Mouse (Mus musculus): ENCODE results near the gene Gm10197. TPM values are rescaled to one million over a fixed set of nuclear protein-coding genes. Genes with fewer than 3 reads are reported as not detected.

The Gm10197 gene
- polyA plus RNA-seq, 1 experiment from 2014 or later = not detected

GRCm38 (mm10) chr19:53355065-53355464, 16.5 kb downstream of the Gm10197 start:
- ATAC-seq (ENCODE audit: extremely low read depth, insufficient number of reproducible peaks, low FRiP score, low TSS enrichment) = no peak
- Histone ChIP-seq H3K9ac (no peak overlapping the region), H3K4me1 (peaks cover 11% of the 10 kb centered on the region), H3K4me2 (no peak overlapping the region), H3K27me3 (replicated peaks) (no peaks in the 10 kb centered on the region), H3K27ac (replicated peaks) (no peak overlapping the region), H3K4me3 (no peak overlapping the region), H3K36me3 (peaks cover 24% of the 10 kb centered on the region), H3K9me3 (no peaks in the 10 kb centered on the region)
- 86% methylated on average over 16 of the region's 16 CpGs for WGBS

- H3K27me3 ChIP-seq (replicated peaks) = no peaks in the 10 kb centered on the region
- WGBS = 76% methylated on average over 7 of the region's 7 CpGs
- no peak for ATAC-seq (ENCODE audit: extremely low read depth, insufficient number of reproducible peaks, low FRiP score, low TSS enrichment)
Observed at GRCm38 (mm10) chr19:53354271-53355000, 17.1 kb downstream of the Gm10197 start.

GRCm38 (mm10) chr19:53353864-53354263, 17.7 kb downstream of the Gm10197 start:
- WGBS = 86% methylated on average over 7 of the region's 7 CpGs
- Histone ChIP-seq H3K27ac (replicated peaks) (no peak overlapping the region), H3K9ac (no peak overlapping the region)

More at GRCm38 (mm10) chr19:53354271-53355000, 17.1 kb downstream of the Gm10197 start:
- no peak overlapping the region for H3K4me2 ChIP-seq
- H3K4me1 ChIP-seq = peaks cover 5% of the 10 kb centered on the region
- H3K36me3 ChIP-seq = peaks cover 25% of the 10 kb centered on the region
- no peak overlapping the region for H3K9ac ChIP-seq
- no peak overlapping the region for H3K4me3 ChIP-seq
- H3K9me3 ChIP-seq = no peaks in the 10 kb centered on the region
- H3K27ac ChIP-seq (replicated peaks) = no peak overlapping the region

GRCm38 (mm10) chr19:53345766-53346165, 25.8 kb downstream of the Gm10197 start:
- H3K4me1 ChIP-seq = peaks cover 13% of the 10 kb centered on the region
- ATAC-seq (ENCODE audit: extremely low read depth, insufficient number of reproducible peaks, low FRiP score, low TSS enrichment) = no peak
- 83% methylated on average over 14 of the region's 14 CpGs for WGBS

More at GRCm38 (mm10) chr19:53353864-53354263, 17.7 kb downstream of the Gm10197 start:
- ATAC-seq (ENCODE audit: extremely low read depth, insufficient number of reproducible peaks, low FRiP score, low TSS enrichment) = no peak
- Histone ChIP-seq H3K4me1 (no peaks in the 10 kb centered on the region), H3K36me3 (peaks cover 25% of the 10 kb centered on the region), H3K4me2 (no peak overlapping the region), H3K9me3 (no peaks in the 10 kb centered on the region), H3K27me3 (replicated peaks) (no peaks in the 10 kb centered on the region), H3K4me3 (no peak overlapping the region)

GRCm38 (mm10) chr19:53344062-53344461, 27.5 kb downstream of the Gm10197 start:
- peaks cover 12% of the 10 kb centered on the region; the same call in 1 of the 2 replicates for H3K36me3 ChIP-seq
- no peak for ATAC-seq (ENCODE audit: extremely low read depth, insufficient number of reproducible peaks, low FRiP score, low TSS enrichment)
- H3K4me1 ChIP-seq = peaks cover 23% of the 10 kb centered on the region
- H3K4me2 ChIP-seq = no peak overlapping the region
- WGBS = 91% methylated on average over 16 of the region's 16 CpGs
- no peak overlapping the region for H3K4me3 ChIP-seq
- no peaks in the 10 kb centered on the region for H3K27me3 ChIP-seq (replicated peaks)
- H3K9me3 ChIP-seq = no peaks in the 10 kb centered on the region
- H3K9ac ChIP-seq = no peak overlapping the region
- H3K27ac ChIP-seq (replicated peaks) = no peak overlapping the region

More at GRCm38 (mm10) chr19:53345766-53346165, 25.8 kb downstream of the Gm10197 start:
- no peak overlapping the region for H3K4me3 ChIP-seq
- H3K27me3 ChIP-seq (replicated peaks) = no peaks in the 10 kb centered on the region
- no peak overlapping the region for H3K27ac ChIP-seq (replicated peaks)
- peaks cover 17% of the 10 kb centered on the region; the same call in 1 of the 2 replicates for H3K36me3 ChIP-seq
- no peak overlapping the region for H3K4me2 ChIP-seq
- H3K9me3 ChIP-seq = no peaks in the 10 kb centered on the region
- H3K9ac ChIP-seq = no peak overlapping the region

- Histone ChIP-seq H3K27me3 (replicated peaks) (no peaks in the 10 kb centered on the region), H3K36me3 (peaks cover 17% of the 10 kb centered on the region), H3K27ac (replicated peaks) (no peak overlapping the region), H3K9me3 (no peaks in the 10 kb centered on the region), H3K4me1 (peaks cover 22% of the 10 kb centered on the region), H3K4me2 (no peak overlapping the region), H3K9ac (no peak overlapping the region), H3K4me3 (no peak overlapping the region)
- ATAC-seq (ENCODE audit: extremely low read depth, insufficient number of reproducible peaks, low FRiP score, low TSS enrichment) = no peak
- WGBS = 76% methylated on average over 13 of the region's 13 CpGs
Observed at GRCm38 (mm10) chr19:53343174-53343881, 28.2 kb downstream of the Gm10197 start.

- Histone ChIP-seq H3K9me3 (no peaks in the 10 kb centered on the region), H3K4me3 (no peak overlapping the region), H3K4me2 (peak overlapping the region; percentile 39), H3K27me3 (replicated peaks) (no peaks in the 10 kb centered on the region), H3K36me3 (peaks cover 25% of the 10 kb centered on the region), H3K4me1 (peaks cover 19% of the 10 kb centered on the region), H3K9ac (no peak overlapping the region), H3K27ac (replicated peaks) (no peak overlapping the region)
- ATAC-seq (ENCODE audit: extremely low read depth, insufficient number of reproducible peaks, low FRiP score, low TSS enrichment) = no peak
- WGBS = 15% methylated on average over 6 of the region's 6 CpGs
Observed at GRCm38 (mm10) chr19:53340423-53340822, 31.1 kb downstream of the Gm10197 start.

GRCm38 (mm10) chr19:53335241-53335640, 36.3 kb downstream of the Gm10197 start:
- H3K36me3 ChIP-seq = peaks cover 53% of the 10 kb centered on the region
- no peak overlapping the region for H3K9ac ChIP-seq
- H3K9me3 ChIP-seq = no peaks in the 10 kb centered on the region
- H3K4me2 ChIP-seq = no peak overlapping the region
- H3K27ac ChIP-seq (replicated peaks) = no peak overlapping the region
- no peaks in the 10 kb centered on the region for H3K27me3 ChIP-seq (replicated peaks)
- WGBS = 63% methylated on average over 9 of the region's 9 CpGs
- H3K4me3 ChIP-seq = no peak overlapping the region
- peaks cover 22% of the 10 kb centered on the region for H3K4me1 ChIP-seq
- no peak for ATAC-seq (ENCODE audit: extremely low read depth, insufficient number of reproducible peaks, low FRiP score, low TSS enrichment)

- WGBS = 80% methylated on average over 6 of the region's 6 CpGs
- no peak for ATAC-seq (ENCODE audit: extremely low read depth, insufficient number of reproducible peaks, low FRiP score, low TSS enrichment)
Observed at GRCm38 (mm10) chr19:53333730-53334129, 37.8 kb downstream of the Gm10197 start.

GRCm38 (mm10) chr19:53331882-53332500, 39.6 kb downstream of the Gm10197 start:
- no peak overlapping the region for H3K4me3 ChIP-seq
- peaks cover 31% of the 10 kb centered on the region for H3K4me1 ChIP-seq
- no peaks in the 10 kb centered on the region for H3K9me3 ChIP-seq
- H3K27me3 ChIP-seq (replicated peaks) = no peaks in the 10 kb centered on the region
- H3K36me3 ChIP-seq = peaks cover 35% of the 10 kb centered on the region
- H3K27ac ChIP-seq (replicated peaks) = no peak overlapping the region
- ATAC-seq (ENCODE audit: extremely low read depth, insufficient number of reproducible peaks, low FRiP score, low TSS enrichment) = no peak
- no peak overlapping the region for H3K9ac ChIP-seq
- 83% methylated on average over 21 of the region's 21 CpGs for WGBS
- H3K4me2 ChIP-seq = no peak overlapping the region

More at GRCm38 (mm10) chr19:53333730-53334129, 37.8 kb downstream of the Gm10197 start:
- H3K4me1 ChIP-seq = peaks cover 19% of the 10 kb centered on the region
- no peak overlapping the region for H3K4me2 ChIP-seq
- peaks cover 50% of the 10 kb centered on the region for H3K36me3 ChIP-seq
- no peak overlapping the region for H3K27ac ChIP-seq (replicated peaks)
- no peak overlapping the region for H3K9ac ChIP-seq
- no peaks in the 10 kb centered on the region for H3K9me3 ChIP-seq
- H3K4me3 ChIP-seq = no peak overlapping the region
- H3K27me3 ChIP-seq (replicated peaks) = no peaks in the 10 kb centered on the region

- H3K4me1 ChIP-seq = peaks cover 42% of the 10 kb centered on the region
- peak; percentile 31 for ATAC-seq (ENCODE audit: extremely low read depth, insufficient number of reproducible peaks, low FRiP score, low TSS enrichment)
- H3K9ac ChIP-seq = peak overlapping the region; percentile 90
- no peaks in the 10 kb centered on the region for H3K27me3 ChIP-seq (replicated peaks)
- peak overlapping the region; percentile 94 for H3K4me3 ChIP-seq
- peaks cover 25% of the 10 kb centered on the region for H3K36me3 ChIP-seq
- peak overlapping the region; percentile 86 for H3K27ac ChIP-seq (replicated peaks)
- H3K4me2 ChIP-seq = peak overlapping the region; percentile 92
- under 1% methylated on average over 29 of the region's 29 CpGs for WGBS
- no peaks in the 10 kb centered on the region for H3K9me3 ChIP-seq
Observed at GRCm38 (mm10) chr19:53329992-53330381, 41.6 kb downstream of the Gm10197 start.
